In the genomic region with DNA sequence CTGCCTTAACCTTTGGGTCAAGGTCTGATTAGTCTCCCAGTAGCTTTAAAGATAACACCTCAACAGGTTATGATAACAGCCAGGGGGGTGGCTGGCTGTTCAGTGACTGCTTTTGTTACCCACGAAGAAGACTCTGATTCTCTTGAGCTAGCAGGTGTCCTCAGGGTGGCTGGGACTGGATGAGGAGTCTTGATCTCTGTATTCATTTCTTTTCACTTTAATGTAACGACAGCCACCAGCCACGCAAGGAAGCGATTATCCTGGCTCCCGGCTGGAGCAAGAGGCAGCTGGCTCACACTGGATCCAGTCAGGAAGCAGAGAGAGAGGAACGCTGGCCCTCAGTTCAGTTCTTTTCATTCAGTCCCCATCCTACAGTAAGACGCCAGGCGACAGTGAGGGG, we compare ENCODE assay signal across 10 mouse cellular contexts. TPM values are rescaled to one million over a fixed set of nuclear protein-coding genes. Genes with fewer than 3 reads are reported as not detected.
A peak's percentile ranks its signal among the peaks of the same experiment; 100 is the strongest.
DNase-seq lines count a peak whose midpoint lies in the region; ATAC-seq and TF ChIP-seq lines count a peak whose summit lies in the region.
"Had no signal": no experiment of that assay in that cellular context is flagged by ENCODE, and none has a peak within 500 bp of the region (broad histone marks: within the 10 kb centered on the region; RNA-seq: fewer than 3 reads in every experiment).

No protein-coding gene starts in this region.

- no peak overlapping the region for H3K4me2 ChIP-seq in heart, embryonic 11.5 days
- no peak overlapping the region for H3K4me2 ChIP-seq in lung, embryonic 16.5 days (ENCODE audit: low read depth, low read length)
- H3K4me2 ChIP-seq in intestine, postnatal 0 days (replicated peaks; ENCODE audit: low read depth): peak overlapping the region; percentile 77

- no peak overlapping the region for H3K4me3 ChIP-seq in heart, embryonic 11.5 days (ENCODE audit: low read depth, low read length)
- H3K4me3 ChIP-seq in lung, embryonic 16.5 days (ENCODE audit: low read length): no peak overlapping the region
- H3K4me3 ChIP-seq in intestine, postnatal 0 days (ENCODE audit: low read depth, low read length): no peak overlapping the region

- H3K4me1 ChIP-seq in heart, embryonic 11.5 days (ENCODE audit: control insufficient read depth, insufficient read depth, low read length): peaks cover 25% of the 10 kb centered on the region
- peaks cover 31% of the 10 kb centered on the region for H3K4me1 ChIP-seq in lung, embryonic 16.5 days (replicated peaks; ENCODE audit: control insufficient read depth, insufficient read depth, low read length)
- H3K4me1 ChIP-seq in intestine, postnatal 0 days (replicated peaks; ENCODE audit: control insufficient read depth, insufficient read depth, low read length): peaks cover 3% of the 10 kb centered on the region; the same call in 1 of the 2 replicates

- H3K9me3 ChIP-seq in heart, embryonic 11.5 days (replicated peaks; ENCODE audit: control insufficient read depth, low read length): no peaks in the 10 kb centered on the region
- H3K9me3 ChIP-seq in lung, embryonic 16.5 days (ENCODE audit: control insufficient read depth, low read length): no peaks in the 10 kb centered on the region
- no peaks in the 10 kb centered on the region for H3K9me3 ChIP-seq in intestine, postnatal 0 days (ENCODE audit: control insufficient read depth)

- no peaks in the 10 kb centered on the region for H3K27me3 ChIP-seq in heart, embryonic 11.5 days (ENCODE audit: control insufficient read depth, insufficient read depth, low read length)
- no peaks in the 10 kb centered on the region for H3K27me3 ChIP-seq in lung, embryonic 16.5 days (ENCODE audit: control insufficient read depth, insufficient read depth, low read depth, low read length)
- no peaks in the 10 kb centered on the region for H3K27me3 ChIP-seq in intestine, postnatal 0 days (replicated peaks; ENCODE audit: control insufficient read depth, insufficient read depth, low read length)

- H3K27ac ChIP-seq in heart, embryonic 11.5 days (ENCODE audit: low read depth, low read length): peak overlapping the region; percentile 24; the same call in 1 of the 2 replicates
- peak overlapping the region; percentile 14; the same call in 1 of the 2 replicates for H3K27ac ChIP-seq in lung, embryonic 16.5 days (ENCODE audit: low read length)
- H3K27ac ChIP-seq in intestine, postnatal 0 days (ENCODE audit: low read depth, low read length): peak overlapping the region; percentile 63

- no peak for ATAC-seq in heart, embryonic 11.5 days (replicated peaks; ENCODE audit: insufficient number of reproducible peaks, low FRiP score, low TSS enrichment)
- no peak for ATAC-seq in lung, embryonic 16.5 days (ENCODE audit: low read depth)
- ATAC-seq in intestine, postnatal 0 days: no peak
- ATAC-seq: inflammation-experienced regulatory T-cells, adult 6 months had no signal

- no peak for TF ChIP-seq CTCF in intestine, postnatal 0 days (IDR thresholded peaks at IDR 0.05; ENCODE audit: low read depth)

- no peak for DNase-seq in heart, adult 18-20 months
- DNase-seq in lung, postnatal 36 days: no peak
- DNase-seq in urinary bladder, adult 18-20 months (ENCODE audit: low spot score in 2 of 2): no peak
- no peak for DNase-seq in left cerebral cortex, postnatal 25 days (ENCODE audit: low spot score in 2 of 2)
- DNase-seq: lung, postnatal 14 days; retina, postnatal 1 day had no signal

- 0 out of 2 replicates have a peak overlapping the region, but pooled peaks have one; percentile 30 for H3K9ac ChIP-seq in heart, embryonic 11.5 days (ENCODE audit: low read depth, low read length)
- H3K9ac ChIP-seq in lung, embryonic 16.5 days (ENCODE audit: low read length): no peak overlapping the region
- no peak overlapping the region for H3K9ac ChIP-seq in intestine, postnatal 0 days (ENCODE audit: low read depth, low read length)

- 31% methylated on average over 8 of the region's 8 CpGs for WGBS in heart, embryonic 11.5 days (ENCODE audit: insufficient replicate concordance)
- 44% methylated on average over 8 of the region's 8 CpGs for WGBS in lung, embryonic 16.5 days
- WGBS in intestine, postnatal 0 days: 21% methylated on average over 8 of the region's 8 CpGs

- no peaks in the 10 kb centered on the region for H3K36me3 ChIP-seq in heart, embryonic 11.5 days (ENCODE audit: control insufficient read depth, insufficient read depth, low read length)
- H3K36me3 ChIP-seq in lung, embryonic 16.5 days (ENCODE audit: control insufficient read depth, insufficient read depth, low read length): no peaks in the 10 kb centered on the region
- H3K36me3 ChIP-seq in intestine, postnatal 0 days (ENCODE audit: control insufficient read depth, insufficient read depth): no peaks in the 10 kb centered on the region

- intact Hi-C loops in left cerebral cortex, postnatal 25 days (cut with DNase I): no loop called here

RNA-seq across cellular contexts. Expression of a gene that starts 3.8 kb away (rescaled TPM):
- 5.1 and 5.6 TPM in 2 replicates for polyA plus RNA-seq in heart, embryonic 11.5 days (2014; fragmentation: Nextera tagmentation; extraction: Ambion mirVana)
- total RNA-seq in heart, adult 18-20 months (2021): 1 to 10 TPM; 1.5 to 1.8 TPM
- 11.6 and 12.5 TPM in 2 replicates for polyA plus RNA-seq in lung, embryonic 16.5 days (2015; fragmentation: Nextera tagmentation; extraction: Ambion mirVana)
- polyA plus RNA-seq in intestine, postnatal 0 days (2015; fragmentation: Nextera tagmentation; extraction: Ambion mirVana): 11.8 and 13.4 TPM in 2 replicates
- 10 to 100 TPM; 21.3 to 23.2 TPM for total RNA-seq in left cerebral cortex, postnatal 25 days (2021)

RNA-seq across cellular contexts. Expression of a gene that starts 12.7 kb away (rescaled TPM):
- polyA plus RNA-seq in heart, embryonic 11.5 days (2014; fragmentation: Nextera tagmentation; extraction: Ambion mirVana): 27.3 and 35.6 TPM in 2 replicates
- total RNA-seq in heart, adult 18-20 months (2021): 10 to 100 TPM; 37.1 to 38.8 TPM
- 50.7 and 56.9 TPM in 2 replicates for polyA plus RNA-seq in lung, embryonic 16.5 days (2015; fragmentation: Nextera tagmentation; extraction: Ambion mirVana)
- polyA plus RNA-seq in intestine, postnatal 0 days (2015; fragmentation: Nextera tagmentation; extraction: Ambion mirVana): 12.6 and 12.9 TPM in 2 replicates
- total RNA-seq in left cerebral cortex, postnatal 25 days (2021): 1 to 10 TPM; 5.2 to 5.5 TPM
- polyA plus RNA-seq: inflammation-experienced regulatory T-cells, adult 6 months had no signal

RNA-seq across cellular contexts. Expression of a gene that starts 23.0 kb away (rescaled TPM):
- polyA plus RNA-seq in heart, embryonic 11.5 days (2014; fragmentation: Nextera tagmentation; extraction: Ambion mirVana): 36.7 and 41.1 TPM in 2 replicates
- total RNA-seq in heart, adult 18-20 months (2021): 10 to 100 TPM; 12.0 to 13.3 TPM
- polyA plus RNA-seq in lung, embryonic 16.5 days (2015; fragmentation: Nextera tagmentation; extraction: Ambion mirVana): 90.5 and 94.0 TPM in 2 replicates
- 23.8 and 24.8 TPM in 2 replicates for polyA plus RNA-seq in intestine, postnatal 0 days (2015; fragmentation: Nextera tagmentation; extraction: Ambion mirVana)
- 1 to 10 TPM; 4.3 to 5.9 TPM for total RNA-seq in left cerebral cortex, postnatal 25 days (2021)

RNA-seq across cellular contexts. Expression of a gene that starts 29.7 kb away (rescaled TPM):
- polyA plus RNA-seq in heart, embryonic 11.5 days (2014; fragmentation: Nextera tagmentation; extraction: Ambion mirVana): 92.0 and 96.9 TPM in 2 replicates
- total RNA-seq in heart, adult 18-20 months (2021): 10 to 100 TPM; 44.4 to 55.6 TPM
- 141 and 144 TPM in 2 replicates for polyA plus RNA-seq in lung, embryonic 16.5 days (2015; fragmentation: Nextera tagmentation; extraction: Ambion mirVana)
- 31.3 and 32.2 TPM in 2 replicates for polyA plus RNA-seq in intestine, postnatal 0 days (2015; fragmentation: Nextera tagmentation; extraction: Ambion mirVana)
- total RNA-seq in left cerebral cortex, postnatal 25 days (2021): 100 to 1,000 TPM; 176 to 178 TPM

RNA-seq across cellular contexts. Expression of a gene that starts 42.8 kb away (rescaled TPM):
- polyA plus RNA-seq in heart, embryonic 11.5 days (2014; fragmentation: Nextera tagmentation; extraction: Ambion mirVana): 9.1 and 10.3 TPM in 2 replicates
- 10 to 100 TPM in 1 of 2 experiments, 1 to 10 TPM in 1; 8.1 to 10.7 TPM for total RNA-seq in heart, adult 18-20 months (2021)
- polyA plus RNA-seq in lung, embryonic 16.5 days (2015; fragmentation: Nextera tagmentation; extraction: Ambion mirVana): 5.1 and 5.6 TPM in 2 replicates
- polyA plus RNA-seq in intestine, postnatal 0 days (2015; fragmentation: Nextera tagmentation; extraction: Ambion mirVana): 10.4 and 11.0 TPM in 2 replicates
- total RNA-seq in left cerebral cortex, postnatal 25 days (2021): 10 to 100 TPM in 1 of 2 experiments, 1 to 10 TPM in 1; 9.8 to 13.3 TPM
